Mouse (Mus musculus) cerebellum, adult 18-20 months (tissue): ENCODE measurements around the gene Tcirg1.

Source experiments
- DNase-seq, 2 experiments: peaks; one replicate each; pipeline ENCODE4 v3.0.0; 2021

The Tcirg1 gene

DNA sequence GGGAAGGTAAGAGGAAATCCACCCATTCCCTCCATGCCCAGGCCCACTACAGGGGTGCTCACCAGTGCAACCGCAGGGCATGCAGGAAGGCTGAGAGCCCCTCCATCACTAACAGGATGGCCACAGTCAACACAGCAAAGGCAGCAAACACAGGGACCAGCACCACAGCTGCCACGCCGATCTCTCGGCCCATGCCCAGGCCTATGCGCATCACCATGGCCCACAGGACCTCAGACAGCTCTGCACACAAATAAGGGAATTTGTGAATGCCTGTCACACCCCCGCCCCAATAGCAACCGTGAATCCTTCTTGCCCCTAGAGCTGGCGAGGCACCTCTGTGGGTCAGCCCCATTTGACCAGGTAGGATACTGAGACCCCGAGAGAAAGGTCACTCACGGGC is 10.7 kb downstream of the Tcirg1 start:
- DNase-seq = no peak

DNA sequence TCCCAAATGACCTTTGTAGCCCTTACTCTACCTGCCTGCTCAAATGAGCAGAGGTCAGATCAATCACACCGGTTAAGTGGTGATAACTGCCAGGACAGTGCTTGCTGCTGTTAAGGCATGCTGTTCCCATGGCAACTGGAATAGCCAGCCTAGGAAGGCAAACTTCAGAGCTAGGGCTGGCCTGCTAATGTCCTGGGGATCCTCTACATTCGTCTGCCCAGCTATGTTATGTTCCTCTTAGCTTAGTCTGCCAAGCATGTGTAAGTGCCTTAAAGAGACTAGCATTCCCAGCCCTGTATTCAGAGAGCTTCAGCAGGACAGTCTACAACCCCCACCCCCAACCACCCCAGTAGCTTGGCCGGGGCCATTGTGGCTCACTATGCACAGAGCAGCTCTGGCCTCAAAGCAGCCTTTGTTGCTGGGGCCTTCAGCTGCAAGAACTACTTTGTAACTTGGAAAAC is 11.7 kb downstream of the Tcirg1 start:
- DNase-seq = no peak

DNA sequence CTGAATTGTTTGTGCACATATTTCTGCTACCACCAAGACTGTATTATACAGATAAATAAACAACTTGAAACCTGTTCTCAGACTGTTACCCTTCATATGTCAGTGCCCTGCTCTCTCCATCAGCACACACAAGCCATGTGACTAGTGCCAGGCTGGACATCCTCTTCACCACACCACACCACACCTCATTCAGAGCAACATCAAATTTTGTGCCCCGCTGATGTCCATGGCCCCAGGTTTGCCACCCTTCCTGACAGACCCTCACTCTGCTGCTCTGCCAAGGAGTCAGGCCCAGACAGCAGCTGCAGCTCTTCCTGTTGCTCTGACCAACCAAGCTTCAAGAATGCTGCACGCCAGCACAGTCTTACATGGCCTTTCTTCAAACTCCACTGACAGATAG is 12.6 kb downstream of the Tcirg1 start:
- no peak for DNase-seq

DNA sequence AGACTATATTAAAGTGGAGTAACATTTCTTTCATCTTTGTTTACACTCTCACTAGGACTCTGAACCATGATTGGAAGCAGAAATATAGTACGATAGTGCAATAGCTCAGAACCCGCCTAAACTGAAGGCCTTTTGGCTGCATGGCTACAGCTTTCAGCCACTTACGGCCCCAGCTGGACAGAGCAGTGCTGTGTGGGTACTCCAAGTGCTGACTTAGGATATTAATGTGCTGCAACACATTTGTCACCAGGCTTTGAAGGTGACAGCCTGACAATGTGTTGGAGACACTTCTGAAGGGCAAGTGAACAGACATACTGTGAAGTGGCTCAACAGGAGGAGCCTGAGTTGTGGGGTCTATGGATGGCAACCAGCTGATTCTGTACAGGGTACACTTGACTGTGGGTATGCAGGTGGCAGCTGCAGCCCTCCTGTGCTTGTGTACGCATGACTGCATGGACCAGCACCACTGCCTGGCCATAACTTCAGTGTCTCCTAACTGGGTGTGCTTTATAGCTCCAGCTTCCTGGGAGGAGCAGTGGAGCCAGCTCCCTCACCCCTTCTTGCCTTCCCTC is 13.3 kb downstream of the Tcirg1 start:
- DNase-seq = no peak

DNA sequence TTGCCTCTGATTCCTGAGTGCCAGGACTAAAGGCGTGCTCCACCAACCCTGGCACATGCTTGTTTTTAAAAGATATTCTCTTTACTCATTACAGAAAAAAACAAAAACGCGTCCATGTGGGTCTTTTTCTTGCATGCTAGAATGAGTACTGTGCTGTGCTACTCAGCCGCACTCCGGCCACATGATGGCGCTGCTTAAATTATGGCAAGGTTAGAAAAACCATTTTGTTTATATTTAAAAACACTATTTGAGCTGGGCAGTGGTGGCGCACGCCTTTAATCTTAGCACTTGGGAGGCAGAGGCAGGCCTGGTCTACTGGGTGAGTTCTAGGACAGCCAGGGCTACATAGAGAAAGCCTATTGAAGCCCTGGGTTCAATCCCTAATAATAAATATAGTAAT is 16.8 kb downstream of the Tcirg1 start:
- DNase-seq = no peak

DNA sequence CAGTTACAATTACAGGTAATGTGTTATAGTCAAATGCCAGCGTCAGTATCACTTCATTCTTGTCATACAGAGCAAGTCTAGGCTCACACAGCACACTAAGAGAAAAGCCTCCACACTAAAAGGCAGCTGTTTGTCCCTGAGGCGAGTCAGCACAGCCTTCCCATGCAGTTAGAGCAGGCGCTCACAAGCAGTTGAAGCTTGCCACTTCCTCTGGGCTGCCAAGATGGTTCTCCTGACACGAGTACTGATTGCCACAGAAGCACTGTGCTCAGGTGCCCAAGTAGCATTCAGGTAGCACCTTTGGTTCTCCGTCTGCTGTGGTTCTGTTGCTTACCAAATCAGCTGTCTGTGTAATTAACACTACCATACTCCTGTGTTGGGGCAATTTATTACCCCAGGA is 17.8 kb downstream of the Tcirg1 start:
- no peak for DNase-seq

DNA sequence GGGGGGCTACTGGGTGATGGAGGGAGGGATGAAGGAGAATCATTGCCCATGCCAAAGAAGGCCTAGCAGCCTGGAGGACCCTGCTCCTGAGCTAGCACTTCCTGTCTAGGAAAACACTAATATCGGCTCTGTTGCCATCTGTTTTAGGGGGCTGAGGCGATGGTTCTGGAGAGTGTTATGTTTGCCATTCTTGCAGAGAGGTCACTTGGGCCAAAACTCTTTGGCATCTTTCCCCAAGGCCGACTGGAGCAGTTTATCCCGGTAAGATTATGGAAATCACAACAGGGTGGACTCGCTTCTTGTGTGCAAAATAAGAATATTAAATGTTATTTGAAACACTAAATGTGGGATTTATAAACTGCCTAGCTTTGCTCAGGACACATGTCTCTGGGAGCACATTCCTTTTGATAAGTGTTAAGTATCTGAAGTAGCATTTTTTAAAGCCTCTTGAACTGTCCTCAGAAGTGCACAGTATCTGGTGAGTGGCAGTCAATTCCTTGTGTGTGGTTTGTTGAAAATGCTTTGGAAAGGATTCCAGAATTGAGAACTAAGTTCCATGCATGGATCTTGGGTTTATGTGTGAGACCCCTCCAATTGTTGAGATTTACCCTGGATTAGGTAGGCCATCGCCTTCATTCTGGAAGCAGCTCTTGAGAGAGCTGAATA is 22.5 kb downstream of the Tcirg1 start:
- peak in 1 of 2 experiments; percentile 27 for DNase-seq

DNA sequence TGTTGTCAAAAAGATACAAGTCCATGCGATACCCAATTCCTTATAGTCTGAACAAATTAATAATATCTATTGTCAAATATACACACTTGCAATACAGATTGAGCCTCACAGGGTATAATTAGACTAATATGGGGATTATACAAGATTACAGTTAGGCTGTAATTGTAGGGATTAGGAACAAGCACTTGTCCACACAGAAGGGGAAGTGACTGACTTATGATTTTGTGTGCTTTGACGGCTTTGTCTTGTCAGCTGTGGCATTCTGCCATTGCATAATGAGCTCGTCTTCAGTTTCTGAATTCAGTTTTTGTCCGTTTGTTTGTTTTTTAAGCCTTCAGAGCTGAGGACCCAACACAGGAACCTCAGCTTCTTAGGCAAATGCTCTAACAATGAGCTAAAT is 24.7 kb downstream of the Tcirg1 start:
- DNase-seq = no peak

DNA sequence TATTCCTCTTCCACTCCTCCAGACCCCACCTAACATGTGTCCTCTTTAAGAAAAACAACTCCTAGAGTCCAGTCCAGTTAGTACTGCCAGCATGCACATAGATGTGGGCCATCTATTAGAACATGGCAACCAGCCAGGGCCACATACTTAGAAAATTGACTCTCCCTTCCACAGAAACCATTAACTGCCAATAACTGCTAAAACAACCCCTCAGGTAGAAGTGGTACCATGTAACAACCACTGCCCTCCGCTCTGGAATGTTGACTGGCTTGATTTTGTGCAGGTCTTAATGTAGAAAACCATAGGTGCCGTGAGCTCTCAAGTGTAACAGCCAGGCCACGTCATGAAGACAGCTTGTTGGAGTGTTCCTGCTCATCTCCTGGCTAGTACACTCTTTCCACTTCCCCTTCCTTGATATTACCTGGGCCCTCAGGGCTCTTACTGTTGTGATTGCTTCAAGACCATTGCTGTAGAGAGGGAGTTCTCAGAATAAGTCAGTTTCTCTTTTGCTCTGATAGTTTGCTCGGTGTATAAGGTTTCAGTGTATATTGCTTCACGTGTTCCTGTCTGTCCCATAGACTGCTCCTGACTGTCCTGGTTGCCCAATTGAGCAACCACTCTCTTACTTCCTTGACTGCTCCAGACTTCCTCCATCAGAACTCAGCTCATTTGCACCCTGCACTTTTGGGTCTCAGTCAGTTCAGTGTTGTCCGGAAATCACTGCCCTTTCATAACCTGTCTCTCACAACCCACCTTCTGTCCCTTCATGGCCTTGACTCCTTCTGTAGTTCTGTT is 26.7 kb downstream of the Tcirg1 start:
- DNase-seq = no peak

DNA sequence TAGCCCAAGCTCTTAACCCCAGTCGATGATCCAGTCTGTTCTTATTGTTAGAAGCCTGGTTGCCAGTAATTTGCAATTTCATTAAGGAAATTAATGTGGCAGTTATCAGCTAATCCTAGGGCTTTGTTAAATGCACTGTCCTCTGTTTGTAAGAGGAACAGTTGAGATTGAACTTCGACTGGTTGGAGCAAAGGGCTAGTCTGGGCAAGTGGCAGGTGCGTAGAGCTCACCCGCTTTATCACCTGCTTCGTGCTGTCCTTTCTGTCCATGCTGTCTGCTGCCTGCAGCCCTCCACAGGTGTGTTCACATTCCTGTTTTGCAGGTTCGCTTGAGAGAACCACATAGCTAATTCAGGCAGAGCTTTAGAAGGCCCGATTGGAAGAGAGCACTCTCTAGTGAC is 31.9 kb downstream of the Tcirg1 start:
- no peak for DNase-seq

DNA sequence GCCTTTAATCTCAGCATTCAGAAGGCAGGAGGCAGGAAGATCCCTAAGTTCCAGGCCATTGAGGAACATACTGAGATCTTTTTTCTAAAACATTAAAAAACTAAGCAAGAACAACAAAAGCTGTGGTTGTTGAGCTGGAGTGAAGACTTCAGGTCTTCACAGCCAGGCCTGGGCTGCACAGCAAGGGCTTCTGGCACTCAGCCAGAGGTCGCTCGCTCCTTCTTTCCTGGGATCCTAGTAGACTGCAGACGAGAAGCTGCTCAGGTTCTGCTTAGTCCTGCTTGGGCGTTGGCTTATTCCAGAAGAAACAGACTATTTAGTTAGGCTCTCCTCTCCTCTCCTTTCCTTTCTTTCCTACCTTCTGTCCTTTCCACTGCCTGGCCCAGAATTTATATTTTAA is 34.6 kb downstream of the Tcirg1 start:
- peak; percentile 59 to 65 for DNase-seq

DNA sequence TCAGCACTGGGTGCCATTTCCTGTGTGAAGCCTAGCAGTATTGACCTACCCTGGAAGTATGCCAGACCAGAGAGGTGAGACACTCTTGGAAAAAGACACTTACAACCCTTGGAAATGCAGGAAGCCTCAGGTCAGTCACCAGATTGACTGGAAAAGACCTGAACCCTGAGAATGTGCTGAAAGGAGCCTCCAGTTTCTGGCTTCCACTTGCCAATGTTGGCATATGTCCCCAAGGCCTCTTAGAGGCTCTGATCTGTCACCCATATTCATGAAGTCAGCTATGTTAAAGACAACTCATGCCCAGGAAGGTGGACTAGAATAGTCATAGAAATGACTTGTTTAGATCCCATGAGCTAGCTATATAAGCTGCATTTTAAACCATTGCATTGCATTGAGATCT is 35.5 kb downstream of the Tcirg1 start:
- no peak for DNase-seq

DNA sequence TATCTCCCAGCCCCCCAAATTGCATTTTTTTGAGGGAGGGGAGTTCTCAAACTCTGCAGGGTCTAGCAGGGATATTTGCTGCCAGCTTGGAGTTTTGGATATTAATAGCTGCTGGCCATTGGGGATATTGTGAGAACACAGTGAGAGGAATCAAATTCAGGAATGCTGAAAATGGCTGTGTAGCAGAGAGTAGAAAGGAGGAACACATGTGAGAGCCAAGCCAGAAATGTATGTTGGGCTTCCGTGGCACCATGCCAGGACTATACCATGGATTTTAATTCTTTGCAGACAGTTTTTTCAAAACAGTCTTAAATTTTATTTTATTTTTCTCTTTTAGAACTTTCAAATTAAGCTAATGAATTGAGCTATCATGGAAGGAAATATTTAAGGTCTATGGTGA is 38.6 kb downstream of the Tcirg1 start:
- no peak for DNase-seq

DNA sequence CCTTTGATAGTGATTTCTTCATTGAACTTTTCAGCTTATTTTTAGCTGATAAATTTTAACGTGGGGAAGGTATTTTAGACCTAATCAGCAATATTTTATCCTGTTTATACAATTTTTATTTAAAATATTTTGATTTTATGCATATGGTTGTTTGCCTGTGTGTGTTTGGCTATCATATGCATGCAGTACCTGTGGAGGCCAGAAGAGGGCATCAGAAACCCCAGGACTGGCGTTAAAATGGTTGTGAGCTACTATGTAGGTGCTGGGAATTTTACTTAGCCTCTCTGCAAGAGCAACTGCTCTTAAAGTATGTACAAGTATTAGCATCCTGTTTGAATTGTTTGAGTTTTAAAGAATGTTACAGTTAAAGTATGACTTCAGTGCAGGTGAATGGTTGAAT is 42.0 kb downstream of the Tcirg1 start:
- no peak for DNase-seq

DNA sequence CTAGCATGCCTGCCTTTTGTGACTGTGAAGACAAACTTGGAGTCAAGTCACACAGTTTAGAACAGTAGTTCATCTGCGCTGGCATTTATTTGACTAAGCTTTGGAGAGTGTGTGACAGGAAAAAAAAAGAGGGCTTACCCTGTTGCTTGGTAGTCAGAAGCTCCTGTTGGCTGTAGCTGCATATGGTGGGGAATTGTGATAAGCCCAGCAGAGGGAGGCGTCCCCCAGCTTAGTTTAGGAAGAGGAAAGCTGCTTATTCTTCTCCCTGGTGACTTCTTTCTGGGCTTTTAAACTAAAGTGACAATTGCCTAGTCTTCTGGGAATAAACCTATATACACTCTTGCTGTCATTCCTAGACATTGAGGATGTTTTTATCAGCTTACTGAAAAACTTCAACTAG is 44.2 kb downstream of the Tcirg1 start:
- DNase-seq = no peak

DNA sequence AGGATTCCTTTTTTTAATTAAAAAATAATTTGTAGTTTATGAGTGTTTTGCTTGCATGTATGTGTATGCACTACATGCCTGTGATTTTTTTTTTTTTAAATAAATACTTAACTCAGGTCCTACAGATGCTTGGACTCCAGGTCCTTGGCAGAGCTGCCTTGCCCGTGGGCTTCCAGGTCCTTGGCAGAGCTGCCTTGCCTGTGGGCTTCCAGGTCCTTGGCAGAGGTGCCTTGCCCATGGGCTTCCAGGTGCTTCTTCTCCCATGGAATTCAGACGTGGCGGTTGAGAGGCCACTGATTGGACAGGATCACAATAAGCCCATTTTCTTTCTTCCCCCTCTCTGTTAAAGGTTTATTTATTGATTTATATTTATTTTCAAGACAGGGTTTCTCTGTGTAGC is 49.7 kb downstream of the Tcirg1 start:
- peak; percentile 51 to 53 for DNase-seq

DNA sequence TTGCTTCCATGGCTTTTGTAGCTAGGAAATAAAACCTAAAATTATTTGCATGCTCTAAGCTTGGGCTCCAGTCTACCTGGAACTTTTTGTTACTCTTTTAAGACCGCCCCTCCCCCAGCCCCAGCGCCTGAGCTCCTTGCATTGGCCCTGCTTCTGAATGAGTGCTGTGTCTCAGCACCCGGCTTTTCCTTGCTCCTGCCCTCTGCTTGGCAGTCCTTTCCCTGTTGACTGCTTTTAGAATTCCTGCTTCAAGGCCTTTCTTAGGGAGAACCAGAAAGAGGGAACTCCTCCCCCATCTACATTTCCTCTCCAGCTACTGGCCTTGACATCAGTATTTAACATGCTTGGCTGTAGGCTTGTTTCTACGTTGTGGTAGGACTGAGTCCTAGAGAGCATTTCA is 51.3 kb downstream of the Tcirg1 start:
- peak in 1 of 2 experiments; percentile 36 for DNase-seq

DNA sequence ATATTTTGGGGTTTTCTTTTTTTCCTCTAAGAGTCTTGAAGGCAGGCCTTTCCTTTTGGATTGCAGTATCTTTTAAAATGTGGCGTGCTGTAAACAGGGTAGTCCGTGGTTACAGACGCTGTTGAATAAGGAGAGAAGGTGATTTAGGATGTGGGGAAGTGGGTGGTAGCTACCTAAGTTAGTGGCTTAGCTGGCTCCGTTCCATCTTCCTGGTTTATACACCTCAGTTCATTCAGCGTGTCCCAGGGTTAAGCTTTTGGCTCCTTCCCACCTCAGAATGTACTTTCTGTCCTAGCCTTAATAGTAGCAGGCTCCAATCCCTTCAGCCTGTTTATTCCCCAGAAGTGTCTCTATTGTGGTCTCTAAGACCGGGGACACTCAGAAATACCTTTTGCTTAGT is 51.8 kb downstream of the Tcirg1 start:
- DNase-seq = no peak

DNA sequence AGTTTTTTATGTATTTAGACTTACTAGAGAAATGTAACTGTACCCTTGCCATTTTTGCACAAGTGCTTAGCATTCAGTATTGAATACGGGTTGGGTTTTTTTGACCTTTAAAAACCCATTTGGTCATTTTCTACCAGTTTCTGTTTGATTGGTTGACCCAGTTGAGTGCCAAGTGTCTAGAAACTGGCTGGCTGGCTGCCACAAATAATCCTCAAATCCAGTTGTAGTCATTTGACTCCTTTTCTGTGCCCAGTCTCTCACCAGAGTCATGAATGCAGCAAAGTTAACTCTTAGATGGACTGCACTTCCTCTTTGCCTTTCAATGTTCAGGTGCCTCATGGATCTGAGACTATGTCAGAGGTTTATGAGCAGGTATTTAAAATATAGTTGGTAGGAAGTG is 53.0 kb downstream of the Tcirg1 start:
- DNase-seq = peak in 1 of 2 experiments; percentile 42

DNA sequence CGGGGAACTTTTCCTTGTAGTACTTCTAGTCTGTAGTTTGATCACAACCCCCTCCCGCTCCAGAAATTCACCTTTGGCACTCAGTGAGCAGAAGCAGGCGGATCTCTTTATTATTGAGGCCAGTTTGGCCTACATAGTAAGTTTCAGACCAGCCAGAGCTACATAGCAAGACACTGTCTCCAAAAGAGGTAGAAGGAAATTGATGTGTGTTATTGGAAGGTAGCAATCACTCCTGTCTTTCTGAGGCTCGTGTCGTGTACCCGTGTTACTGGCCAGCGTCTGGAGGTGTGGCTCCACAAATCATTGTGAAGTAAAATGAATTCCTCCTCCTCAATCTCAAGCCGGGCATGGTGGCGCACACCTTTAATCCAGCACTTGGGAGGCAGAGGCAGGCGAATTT is 53.8 kb downstream of the Tcirg1 start:
- DNase-seq = no peak

DNA sequence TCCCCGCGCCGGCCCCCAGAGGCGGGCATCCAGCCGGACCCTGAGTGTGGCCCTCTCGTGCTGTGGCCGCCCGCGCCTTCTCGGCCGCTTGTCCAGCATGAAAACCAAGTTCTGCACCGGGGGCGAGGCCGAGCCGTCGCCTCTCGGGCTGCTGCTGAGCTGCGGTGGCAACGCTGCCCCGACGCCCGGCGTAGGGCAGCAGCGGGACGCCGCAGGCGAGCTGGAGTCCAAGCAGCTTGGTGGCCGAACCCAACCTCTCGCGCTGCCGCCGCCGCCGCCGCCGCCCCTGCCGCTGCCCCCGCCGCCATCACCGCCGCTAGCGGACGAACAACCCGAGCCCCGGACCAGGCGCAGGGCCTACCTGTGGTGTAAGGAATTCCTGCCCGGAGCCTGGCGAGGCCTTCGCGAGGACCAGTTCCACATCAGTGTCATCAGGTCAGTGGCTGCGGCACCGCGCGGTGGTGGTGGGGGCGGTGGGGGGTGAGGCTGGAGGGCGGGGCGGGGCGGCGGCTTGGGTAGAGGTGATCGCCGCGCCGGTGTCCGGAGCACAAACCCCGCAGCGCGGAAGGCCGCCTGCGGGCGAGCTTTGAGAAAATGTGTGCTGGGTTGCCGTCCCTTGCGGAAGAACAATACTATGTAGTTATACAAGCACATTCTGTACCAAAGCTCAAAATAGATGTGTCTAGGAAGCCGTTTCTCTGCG is 54.8 kb downstream of the Tcirg1 start:
- peak; percentile 60 to 73 for DNase-seq

DNA sequence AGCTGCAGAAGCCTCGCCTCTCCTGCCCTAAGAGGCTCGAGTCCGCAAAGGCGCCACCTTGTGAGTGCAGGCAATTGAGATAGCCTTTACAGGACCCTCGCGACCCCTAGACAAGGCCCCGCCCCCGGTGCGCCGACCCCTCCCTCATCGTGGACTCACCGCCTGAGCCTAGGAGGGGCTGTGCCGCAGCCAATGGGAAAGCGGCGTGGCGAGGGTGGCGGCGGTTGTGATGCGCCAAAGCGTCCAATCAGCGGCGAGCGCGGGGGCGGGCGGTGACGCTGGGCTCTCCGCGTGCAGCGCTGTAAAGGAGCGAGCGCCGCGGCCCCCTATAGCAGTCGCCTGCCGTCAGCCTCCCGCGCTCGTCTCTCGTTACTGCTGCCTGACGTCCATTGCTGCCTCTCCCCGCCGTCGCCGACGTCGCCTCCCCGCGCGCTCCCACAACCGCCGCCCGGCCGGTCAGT is 55.4 kb downstream of the Tcirg1 start, which contains the start of gene Chka:
TSS of gene Chka (plus strand) at position 272 of the 461 bp plus-strand sequence.
- peak; percentile 98 to 99 for DNase-seq

DNA sequence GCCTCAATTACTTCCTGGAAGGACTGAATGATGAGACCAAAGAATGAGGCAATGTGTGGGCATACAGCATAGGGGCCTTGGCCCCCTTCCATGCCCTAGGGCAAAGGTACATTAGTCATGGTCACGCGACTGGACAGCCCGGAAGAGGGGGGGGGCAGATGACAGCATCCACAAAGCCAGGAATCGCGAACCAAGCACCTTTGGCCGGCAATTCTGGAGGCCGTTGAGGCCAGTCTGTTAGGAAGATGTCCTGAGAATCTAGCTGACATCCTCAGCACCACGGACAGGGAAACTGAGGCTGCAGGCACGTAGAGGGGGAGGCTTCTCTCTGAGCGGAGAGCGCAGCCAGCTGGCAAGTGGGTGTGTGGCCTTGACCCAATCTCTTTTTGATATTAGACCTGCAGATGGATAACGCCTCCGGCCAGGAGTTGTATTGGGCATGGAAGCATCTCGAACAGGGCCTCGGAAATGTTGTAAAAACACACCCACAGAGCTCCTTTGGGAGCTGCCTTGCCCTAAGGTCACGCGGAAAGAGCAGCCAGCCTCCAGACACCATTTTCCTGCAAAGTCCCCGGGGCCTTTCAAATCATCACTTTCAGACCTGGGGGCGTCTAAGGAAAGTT is 56.0 kb downstream of the Tcirg1 start:
- peak; percentile 46 to 67 for DNase-seq
